Mouse (Mus musculus) lung, postnatal 0 days (tissue): ENCODE measurements around the gene Cyp11a1.

Source experiments
- CTCF ChIP-seq: IDR thresholded peaks from 2 replicates; pipeline ENCODE4 v1.5.1; 2016; ENCODE audit warnings: antibody characterized with exemption, mild to moderate bottlenecking
- EP300 ChIP-seq: IDR thresholded peaks from 2 replicates; pipeline ENCODE4 v1.6.1; 2016; ENCODE audit warnings: antibody characterized with exemption, mild to moderate bottlenecking, control low read depth

DNA sequence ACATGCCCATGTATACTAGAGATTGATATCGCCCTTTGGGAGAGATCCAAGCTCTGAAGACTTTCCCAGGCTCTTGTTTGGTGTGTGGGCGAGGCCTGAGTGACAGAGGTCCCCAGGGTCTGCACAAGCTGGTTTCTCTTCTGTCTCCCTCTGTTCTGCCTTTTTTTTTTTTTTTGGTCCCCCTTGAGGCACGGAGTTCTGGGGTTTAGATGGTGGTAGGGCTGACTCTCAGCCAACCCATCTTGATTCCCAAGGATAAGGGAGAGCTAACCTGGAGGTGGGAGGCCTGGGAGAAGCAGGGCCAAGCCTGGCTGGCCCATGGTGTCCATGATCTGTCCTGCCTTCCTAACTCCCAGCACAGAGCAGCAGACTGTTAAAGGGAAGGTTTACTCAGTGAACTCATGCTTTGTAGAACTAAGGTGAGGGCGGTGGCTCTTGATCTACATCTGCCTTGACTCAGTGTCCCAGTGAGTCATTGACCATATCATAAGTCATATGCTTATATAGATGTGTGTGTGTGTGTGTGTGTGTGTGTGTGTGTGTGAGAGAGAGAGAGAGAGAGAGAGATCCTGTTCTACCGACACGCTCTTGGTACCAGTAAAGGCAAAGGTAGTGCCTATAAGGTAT lies 32.7 kb upstream of the Cyp11a1 start:
- TF ChIP-seq CTCF (no peak), EP300 (no peak)
